Mouse (Mus musculus) kidney, adult 18-20 months (tissue): ENCODE results near the gene Mthfs.
"Not testable (repeated sequence)": the region's sequence is repeated elsewhere in the genome, so short reads cannot be mapped to it uniquely, and the experiment has no call there.

ENCODE experiments used
- DNase-seq: peaks from one replicate; pipeline ENCODE4 v3.0.0; 2021

Mthfs gene

GRCm38 (mm10) chr9:89210353-89211064 lies at the start of gene Mthfs:
Mthfs (plus strand) TSS chr9:89210676.
- DNase-seq = peak; percentile 28

- not testable (repeated sequence) for DNase-seq
Observed at GRCm38 (mm10) chr9:89172539-89172938, 37.9 kb upstream of the Mthfs start.

- peak; percentile 79 for DNase-seq
Observed at GRCm38 (mm10) chr9:89178833-89179232, 31.6 kb upstream of the Mthfs start.

GRCm38 (mm10) chr9:89179469-89179868 lies 31.0 kb upstream of the Mthfs start:
- DNase-seq = not testable (repeated sequence)

GRCm38 (mm10) chr9:89187006-89187405 lies 23.5 kb upstream of the Mthfs start:
- not testable (repeated sequence) for DNase-seq

GRCm38 (mm10) chr9:89195483-89195882 lies 15.0 kb upstream of the Mthfs start:
- not testable (repeated sequence) for DNase-seq

GRCm38 (mm10) chr9:89197509-89197908 lies 13.0 kb upstream of the Mthfs start:
- DNase-seq = not testable (repeated sequence)

GRCm38 (mm10) chr9:89198349-89198748 lies 12.1 kb upstream of the Mthfs start:
- DNase-seq = not testable (repeated sequence)

- DNase-seq = not testable (repeated sequence)
Observed at GRCm38 (mm10) chr9:89198969-89199416, 11.5 kb upstream of the Mthfs start, which contains the start of the genes Bcl2a1b and Gm29094. Bcl2a1b (plus strand) TSS chr9:89199209. Gm29094 (plus strand) TSS chr9:89199379.

- not testable (repeated sequence) for DNase-seq
Observed at GRCm38 (mm10) chr9:89202256-89202655, 8.2 kb upstream of the Mthfs start.

GRCm38 (mm10) chr9:89208939-89209338 lies 1.5 kb upstream of the Mthfs start:
- not testable (repeated sequence) for DNase-seq

GRCm38 (mm10) chr9:89211065-89211858 lies 786 bp downstream of the Mthfs start:
- DNase-seq = peak; percentile 96

- not testable (repeated sequence) for DNase-seq
Observed at GRCm38 (mm10) chr9:89212428-89212827, 2.0 kb downstream of the Mthfs start.

- not testable (repeated sequence) for DNase-seq
Observed at GRCm38 (mm10) chr9:89218174-89218573, 7.7 kb downstream of the Mthfs start.

GRCm38 (mm10) chr9:89219668-89220067 lies 9.2 kb downstream of the Mthfs start:
- DNase-seq = not testable (repeated sequence)

GRCm38 (mm10) chr9:89220704-89221287 lies 10.3 kb downstream of the Mthfs start:
- DNase-seq = not testable (repeated sequence)

GRCm38 (mm10) chr9:89226071-89226470 lies 15.6 kb downstream of the Mthfs start:
- no peak for DNase-seq

- no peak for DNase-seq
Observed at GRCm38 (mm10) chr9:89228122-89228521, 17.6 kb downstream of the Mthfs start.

GRCm38 (mm10) chr9:89230897-89231497 lies 20.5 kb downstream of the Mthfs start:
- DNase-seq = not testable (repeated sequence)

GRCm38 (mm10) chr9:89237131-89237530 lies 26.7 kb downstream of the Mthfs start:
- DNase-seq = not testable (repeated sequence)

- DNase-seq = not testable (repeated sequence)
Observed at GRCm38 (mm10) chr9:89238976-89239505, 28.6 kb downstream of the Mthfs start.

- not testable (repeated sequence) for DNase-seq
Observed at GRCm38 (mm10) chr9:89240516-89241019, 30.1 kb downstream of the Mthfs start.
